Mouse (Mus musculus): Measurements from ENCODE around the gene Nfyb. TPM values are rescaled to one million over a fixed set of nuclear protein-coding genes. Genes with fewer than 3 reads are reported as not detected.

Gene Nfyb
- polyA plus RNA-seq, 1 experiment = 54.6 TPM

DNA sequence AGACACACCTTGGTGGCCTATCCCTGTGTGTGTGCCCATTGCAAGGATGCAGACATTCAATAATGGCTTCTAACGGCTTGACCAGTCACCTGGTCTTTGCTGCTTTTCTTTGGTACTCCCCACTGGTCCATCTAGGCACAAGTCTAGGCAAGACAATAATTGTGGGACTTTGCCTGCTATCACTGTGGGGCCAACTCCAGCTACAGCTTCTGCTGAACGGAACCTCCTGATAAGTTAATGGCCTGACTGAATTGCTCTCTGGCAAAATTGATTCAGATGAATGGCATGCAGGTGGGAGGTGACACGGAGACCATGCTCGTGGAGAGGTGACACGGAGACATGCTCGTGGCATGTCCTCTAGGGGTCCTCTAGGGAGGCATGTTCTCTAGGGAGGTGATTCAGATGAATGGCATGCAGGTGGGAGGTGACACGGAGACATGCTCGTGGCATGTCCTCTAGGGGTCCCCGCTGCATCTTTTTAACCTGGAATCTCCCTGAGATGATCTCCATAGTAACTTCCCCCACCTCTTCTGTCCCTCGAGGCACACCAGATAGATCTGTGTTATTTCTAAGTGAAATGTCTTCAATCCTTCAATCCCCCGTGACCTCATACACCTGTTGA lies 34.5 kb upstream of the Nfyb start:
- H3K27ac ChIP-seq (ENCODE audit: insufficient read depth, low read length) = no peak overlapping the region
- no peak overlapping the region for H3K4me3 ChIP-seq (ENCODE audit: insufficient read depth, low read length)
- no peaks in the 10 kb centered on the region for H3K4me1 ChIP-seq (ENCODE audit: control insufficient read depth, insufficient read depth, low read length)
- TF ChIP-seq POLR2A (IDR thresholded peaks at IDR 0.05; ENCODE audit: extremely low read depth, insufficient read depth, low read length) (no peak), CTCF (IDR thresholded peaks at IDR 0.05; ENCODE audit: extremely low read depth, insufficient read depth, low read length) (no peak)

- TF ChIP-seq CTCF (IDR thresholded peaks at IDR 0.05; ENCODE audit: extremely low read depth, insufficient read depth, low read length) (no peak), POLR2A (IDR thresholded peaks at IDR 0.05; ENCODE audit: extremely low read depth, insufficient read depth, low read length) (no peak)
- Histone ChIP-seq H3K4me1 (ENCODE audit: control insufficient read depth, insufficient read depth, low read length) (no peaks in the 10 kb centered on the region), H3K4me3 (ENCODE audit: insufficient read depth, low read length) (no peak overlapping the region), H3K27ac (ENCODE audit: insufficient read depth, low read length) (no peak overlapping the region)
Observed at GRCm38 (mm10) chr10:82797119-82797491, 33.2 kb upstream of the Nfyb start.

GRCm38 (mm10) chr10:82796471-82797118 lies 32.7 kb upstream of the Nfyb start:
- no peak for TF ChIP-seq CTCF (IDR thresholded peaks at IDR 0.05; ENCODE audit: extremely low read depth, insufficient read depth, low read length)
- TF ChIP-seq POLR2A (IDR thresholded peaks at IDR 0.05; ENCODE audit: extremely low read depth, insufficient read depth, low read length) = no peak
- Histone ChIP-seq H3K4me3 (ENCODE audit: insufficient read depth, low read length) (no peak overlapping the region), H3K4me1 (ENCODE audit: control insufficient read depth, insufficient read depth, low read length) (no peaks in the 10 kb centered on the region), H3K27ac (ENCODE audit: insufficient read depth, low read length) (no peak overlapping the region)

GRCm38 (mm10) chr10:82795767-82796166 lies 31.8 kb upstream of the Nfyb start:
- TF ChIP-seq POLR2A (IDR thresholded peaks at IDR 0.05; ENCODE audit: extremely low read depth, insufficient read depth, low read length) (no peak), CTCF (IDR thresholded peaks at IDR 0.05; ENCODE audit: extremely low read depth, insufficient read depth, low read length) (no peak)
- no peaks in the 10 kb centered on the region for H3K4me1 ChIP-seq (ENCODE audit: control insufficient read depth, insufficient read depth, low read length)
- no peak overlapping the region for H3K27ac ChIP-seq (ENCODE audit: insufficient read depth, low read length)
- H3K4me3 ChIP-seq (ENCODE audit: insufficient read depth, low read length) = no peak overlapping the region

GRCm38 (mm10) chr10:82795071-82795731 lies 31.3 kb upstream of the Nfyb start:
- Histone ChIP-seq H3K4me1 (ENCODE audit: control insufficient read depth, insufficient read depth, low read length) (no peaks in the 10 kb centered on the region), H3K27ac (ENCODE audit: insufficient read depth, low read length) (no peak overlapping the region), H3K4me3 (ENCODE audit: insufficient read depth, low read length) (no peak overlapping the region)
- TF ChIP-seq POLR2A (IDR thresholded peaks at IDR 0.05; ENCODE audit: extremely low read depth, insufficient read depth, low read length) = no peak
- peak; percentile 47 for TF ChIP-seq CTCF (IDR thresholded peaks at IDR 0.05; ENCODE audit: extremely low read depth, insufficient read depth, low read length)

- TF ChIP-seq CTCF (IDR thresholded peaks at IDR 0.05; ENCODE audit: extremely low read depth, insufficient read depth, low read length) (no peak), POLR2A (IDR thresholded peaks at IDR 0.05; ENCODE audit: extremely low read depth, insufficient read depth, low read length) (no peak)
- Histone ChIP-seq H3K4me1 (ENCODE audit: control insufficient read depth, insufficient read depth, low read length) (no peaks in the 10 kb centered on the region), H3K27ac (ENCODE audit: insufficient read depth, low read length) (no peak overlapping the region), H3K4me3 (ENCODE audit: insufficient read depth, low read length) (no peak overlapping the region)
Observed at GRCm38 (mm10) chr10:82792311-82792710, 28.4 kb upstream of the Nfyb start.

GRCm38 (mm10) chr10:82791713-82792112 lies 27.8 kb upstream of the Nfyb start:
- H3K4me1 ChIP-seq (ENCODE audit: control insufficient read depth, insufficient read depth, low read length) = no peaks in the 10 kb centered on the region
- TF ChIP-seq CTCF (IDR thresholded peaks at IDR 0.05; ENCODE audit: extremely low read depth, insufficient read depth, low read length) (no peak), POLR2A (IDR thresholded peaks at IDR 0.05; ENCODE audit: extremely low read depth, insufficient read depth, low read length) (no peak)

DNA sequence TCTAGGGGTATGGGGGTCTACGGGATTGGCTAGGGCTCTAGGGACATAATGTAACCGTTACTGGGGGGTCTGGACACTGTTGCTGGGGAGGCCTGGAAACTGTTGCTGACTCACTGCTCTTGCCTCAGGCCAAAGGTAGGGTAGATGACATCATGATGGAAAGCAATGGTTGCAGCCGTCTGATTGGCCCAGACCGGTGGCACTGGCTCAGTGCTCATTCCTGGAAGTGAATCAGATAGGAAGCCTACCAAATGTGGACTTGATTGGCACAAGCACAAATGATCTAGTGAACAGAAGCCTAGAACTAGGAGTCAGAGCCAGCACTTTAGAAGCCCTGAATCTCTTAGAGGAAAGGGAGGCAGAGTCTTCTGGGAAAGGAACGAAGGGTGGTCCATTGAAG lies 26.6 kb upstream of the Nfyb start:
- no peak for TF ChIP-seq POLR2A (IDR thresholded peaks at IDR 0.05; ENCODE audit: extremely low read depth, insufficient read depth, low read length)
- no peak for TF ChIP-seq CTCF (IDR thresholded peaks at IDR 0.05; ENCODE audit: extremely low read depth, insufficient read depth, low read length)
- H3K27ac ChIP-seq (ENCODE audit: insufficient read depth, low read length) = no peak overlapping the region
- H3K4me3 ChIP-seq (ENCODE audit: insufficient read depth, low read length) = no peak overlapping the region
- no peaks in the 10 kb centered on the region for H3K4me1 ChIP-seq (ENCODE audit: control insufficient read depth, insufficient read depth, low read length)

More at GRCm38 (mm10) chr10:82791713-82792112, 27.8 kb upstream of the Nfyb start:
- H3K27ac ChIP-seq (ENCODE audit: insufficient read depth, low read length) = no peak overlapping the region
- no peak overlapping the region for H3K4me3 ChIP-seq (ENCODE audit: insufficient read depth, low read length)

GRCm38 (mm10) chr10:82789181-82789580 lies 25.2 kb upstream of the Nfyb start:
- Histone ChIP-seq H3K4me3 (ENCODE audit: insufficient read depth, low read length) (no peak overlapping the region), H3K27ac (ENCODE audit: insufficient read depth, low read length) (no peak overlapping the region), H3K4me1 (ENCODE audit: control insufficient read depth, insufficient read depth, low read length) (no peaks in the 10 kb centered on the region)
- TF ChIP-seq POLR2A (IDR thresholded peaks at IDR 0.05; ENCODE audit: extremely low read depth, insufficient read depth, low read length) (no peak), CTCF (IDR thresholded peaks at IDR 0.05; ENCODE audit: extremely low read depth, insufficient read depth, low read length) (no peak)

DNA sequence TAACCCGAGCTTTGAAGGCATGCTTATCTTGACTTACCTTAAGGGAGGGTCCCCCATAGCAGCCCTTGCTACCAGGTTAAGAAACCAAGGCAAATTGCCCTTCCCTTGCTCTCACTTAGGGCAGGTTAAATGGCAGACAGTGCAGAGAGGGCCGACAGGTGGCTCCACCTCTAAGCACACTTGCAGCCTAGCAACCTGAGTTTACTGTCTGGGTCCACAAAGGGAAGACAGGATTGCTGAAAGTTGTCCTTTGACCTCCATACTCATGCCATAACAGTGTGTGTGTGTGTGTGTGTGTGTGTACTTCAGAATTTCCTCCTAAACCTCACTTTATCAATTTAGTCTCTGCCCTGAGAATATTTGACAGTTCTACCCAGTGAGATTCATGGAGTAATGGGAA lies 18.5 kb upstream of the Nfyb start:
- H3K27ac ChIP-seq (ENCODE audit: insufficient read depth, low read length) = no peak overlapping the region
- H3K4me3 ChIP-seq (ENCODE audit: insufficient read depth, low read length) = no peak overlapping the region
- TF ChIP-seq CTCF (IDR thresholded peaks at IDR 0.05; ENCODE audit: extremely low read depth, insufficient read depth, low read length) (no peak), POLR2A (IDR thresholded peaks at IDR 0.05; ENCODE audit: extremely low read depth, insufficient read depth, low read length) (no peak)
- no peaks in the 10 kb centered on the region for H3K4me1 ChIP-seq (ENCODE audit: control insufficient read depth, insufficient read depth, low read length)
